Mouse (Mus musculus): Measurements from ENCODE around the gene Yrdc. TPM values are rescaled to one million over a fixed set of nuclear protein-coding genes. Genes with fewer than 3 reads are reported as not detected.

Gene Yrdc
- polyA plus RNA-seq, 1 experiment, result 36.5 TPM

DNA sequence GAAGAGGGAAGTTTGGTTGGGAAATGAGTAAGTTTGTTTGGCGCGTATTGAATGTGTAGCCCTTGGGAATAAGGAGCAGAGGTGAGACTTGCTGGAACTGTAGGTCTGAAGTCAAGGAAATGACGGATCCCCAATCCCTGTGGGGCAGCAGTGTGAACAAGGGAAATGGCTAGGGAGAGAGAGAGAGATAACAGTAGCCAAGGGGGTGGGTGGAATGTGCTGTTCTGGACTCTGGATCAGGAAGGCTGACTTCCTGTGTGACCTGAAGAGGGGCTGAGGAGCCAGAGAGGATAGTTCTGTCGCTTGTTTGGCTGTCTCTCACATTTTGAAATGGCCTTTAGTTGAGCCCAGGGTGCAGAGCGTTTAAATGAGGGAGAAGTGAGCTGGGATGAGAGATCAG is 42.0 kb upstream of the Yrdc start:
- Histone ChIP-seq H3K36me3 (ENCODE audit: control insufficient read depth, insufficient read depth) (peaks cover 36% of the 10 kb centered on the region), H3ac (ENCODE audit: control insufficient read depth, insufficient read length) (no peak overlapping the region), H3K4me2 (ENCODE audit: low read depth) (no peak overlapping the region), H3K27me3 (ENCODE audit: control insufficient read depth, insufficient read depth, insufficient read length) (no peaks in the 10 kb centered on the region), H3K79me2 (ENCODE audit: control insufficient read depth, insufficient read depth) (peaks cover 47% of the 10 kb centered on the region), H3K4me3 (no peak overlapping the region)
- TF ChIP-seq USF1 (IDR thresholded peaks at IDR 0.05; ENCODE audit: low read depth) (no peak), MAX (IDR thresholded peaks at IDR 0.05; ENCODE audit: low read depth) (no peak), MYOG (IDR thresholded peaks at IDR 0.05; ENCODE audit: control insufficient read depth in 1 of 3, insufficient read depth in 1 of 3, insufficient read length in 2 of 3, low read depth in 2 of 3) (no peak), POLR2A (IDR thresholded peaks at IDR 0.05; ENCODE audit: insufficient read length, low read depth) (no peak), MYOD1 (IDR thresholded peaks at IDR 0.05; ENCODE audit: control insufficient read depth in 1 of 3, insufficient read length in 2 of 3, low read depth in 2 of 3) (no peak), E2F4 (IDR thresholded peaks at IDR 0.05; ENCODE audit: insufficient read depth) (no peak), SRF (IDR thresholded peaks at IDR 0.05; ENCODE audit: control insufficient read depth, insufficient read length, low read depth) (no peak), REST (IDR thresholded peaks at IDR 0.05; ENCODE audit: insufficient read depth, insufficient read length) (no peak), CEBPB (IDR thresholded peaks at IDR 0.05; ENCODE audit: insufficient read depth, poor library complexity, severe bottlenecking) (no peak), POLR2AphosphoS2 (IDR thresholded peaks at IDR 0.05; ENCODE audit: insufficient read length, low read depth) (no peak), TCF3 (IDR thresholded peaks at IDR 0.05; ENCODE audit: insufficient read length, low read depth) (no peak), TCF12 (IDR thresholded peaks at IDR 0.05; ENCODE audit: insufficient read depth, poor library complexity, severe bottlenecking) (no peak)

DNA sequence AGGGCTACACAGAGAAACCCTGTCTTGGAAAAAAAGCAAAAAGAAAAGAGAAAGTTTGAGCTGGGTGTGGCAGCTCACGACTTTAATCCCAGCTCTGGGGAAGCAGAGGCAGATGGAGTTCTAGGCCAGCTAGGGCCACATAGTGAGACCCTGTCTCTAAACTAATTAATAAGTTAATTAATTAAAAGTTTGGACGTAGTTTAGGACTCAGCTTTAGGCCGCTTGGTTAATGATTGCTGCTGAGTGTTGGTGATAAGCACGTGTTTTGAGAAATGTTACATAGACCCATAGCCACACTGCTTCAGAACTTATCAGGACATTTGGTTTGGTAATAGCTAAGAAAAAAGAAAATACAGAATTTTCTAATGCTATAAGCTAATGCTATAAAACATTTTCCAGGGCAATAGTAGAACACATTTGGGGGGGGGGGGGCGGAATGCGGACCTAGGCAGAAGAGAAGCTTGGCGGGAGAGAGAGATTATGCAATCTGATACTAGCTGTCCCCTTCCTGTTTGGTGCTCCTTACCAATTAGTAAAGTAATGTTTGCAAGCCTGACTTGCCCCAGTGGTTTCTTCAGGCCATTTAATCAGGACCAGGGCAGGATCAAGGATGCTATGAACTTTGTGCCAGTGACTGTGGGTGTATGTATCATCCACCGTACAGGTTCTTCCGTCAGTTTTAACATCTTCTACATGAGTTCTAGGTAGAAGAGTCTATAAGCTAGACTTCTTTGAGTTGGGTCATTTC is 41.2 kb upstream of the Yrdc start:
- H3K79me2 ChIP-seq (ENCODE audit: control insufficient read depth, insufficient read depth), result peaks cover 46% of the 10 kb centered on the region
- no peak overlapping the region for H3ac ChIP-seq (ENCODE audit: control insufficient read depth, insufficient read length)
- no peaks in the 10 kb centered on the region for H3K27me3 ChIP-seq (ENCODE audit: control insufficient read depth, insufficient read depth, insufficient read length)
- H3K36me3 ChIP-seq (ENCODE audit: control insufficient read depth, insufficient read depth), result peaks cover 36% of the 10 kb centered on the region
- H3K4me3 ChIP-seq, result no peak overlapping the region
- TF ChIP-seq REST (IDR thresholded peaks at IDR 0.05; ENCODE audit: insufficient read depth, insufficient read length) (no peak), MYOD1 (IDR thresholded peaks at IDR 0.05; ENCODE audit: control insufficient read depth in 1 of 3, insufficient read length in 2 of 3, low read depth in 2 of 3) (no peak), E2F4 (IDR thresholded peaks at IDR 0.05; ENCODE audit: insufficient read depth) (no peak), MYOG (IDR thresholded peaks at IDR 0.05; ENCODE audit: control insufficient read depth in 1 of 3, insufficient read depth in 1 of 3, insufficient read length in 2 of 3, low read depth in 2 of 3) (no peak), POLR2A (IDR thresholded peaks at IDR 0.05; ENCODE audit: insufficient read length, low read depth) (no peak), TCF12 (IDR thresholded peaks at IDR 0.05; ENCODE audit: insufficient read depth, poor library complexity, severe bottlenecking) (no peak), CEBPB (IDR thresholded peaks at IDR 0.05; ENCODE audit: insufficient read depth, poor library complexity, severe bottlenecking) (no peak), MAX (IDR thresholded peaks at IDR 0.05; ENCODE audit: low read depth) (no peak), TCF3 (IDR thresholded peaks at IDR 0.05; ENCODE audit: insufficient read length, low read depth) (no peak)
- H3K4me2 ChIP-seq (ENCODE audit: low read depth), result no peak overlapping the region

DNA sequence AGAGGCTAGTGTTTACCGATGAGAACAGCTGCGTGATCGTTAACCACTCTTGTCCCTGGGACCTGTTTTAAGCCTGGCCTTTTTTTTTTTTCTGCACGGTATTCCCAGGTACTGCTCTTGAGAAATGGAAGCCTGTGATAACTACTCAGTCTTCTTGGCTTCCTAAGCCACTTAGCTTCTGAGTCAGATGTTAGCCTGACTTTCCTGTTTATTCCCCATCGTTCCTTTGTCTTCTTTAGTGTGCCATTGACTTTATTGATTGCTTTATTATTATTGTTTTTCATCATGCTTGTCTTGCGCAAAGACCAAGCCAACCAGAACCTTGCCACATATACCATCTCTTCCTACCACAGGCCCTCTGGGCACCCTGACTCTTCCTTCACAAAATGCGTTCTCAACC is 40.4 kb upstream of the Yrdc start:
- Histone ChIP-seq H3ac (ENCODE audit: control insufficient read depth, insufficient read length) (no peak overlapping the region), H3K79me2 (ENCODE audit: control insufficient read depth, insufficient read depth) (peaks cover 40% of the 10 kb centered on the region), H3K27me3 (ENCODE audit: control insufficient read depth, insufficient read depth, insufficient read length) (no peaks in the 10 kb centered on the region), H3K4me3 (no peak overlapping the region), H3K36me3 (ENCODE audit: control insufficient read depth, insufficient read depth) (peaks cover 34% of the 10 kb centered on the region), H3K4me2 (ENCODE audit: low read depth) (no peak overlapping the region)
- TF ChIP-seq POLR2AphosphoS2 (IDR thresholded peaks at IDR 0.05; ENCODE audit: insufficient read length, low read depth), result no peak
- no peak for TF ChIP-seq TCF3 (IDR thresholded peaks at IDR 0.05; ENCODE audit: insufficient read length, low read depth)
- no peak for TF ChIP-seq E2F4 (IDR thresholded peaks at IDR 0.05; ENCODE audit: insufficient read depth)
- no peak for TF ChIP-seq CEBPB (IDR thresholded peaks at IDR 0.05; ENCODE audit: insufficient read depth, poor library complexity, severe bottlenecking)
- no peak for TF ChIP-seq MYOD1 (IDR thresholded peaks at IDR 0.05; ENCODE audit: control insufficient read depth in 1 of 3, insufficient read length in 2 of 3, low read depth in 2 of 3)
- no peak for TF ChIP-seq MAX (IDR thresholded peaks at IDR 0.05; ENCODE audit: low read depth)
- no peak for TF ChIP-seq POLR2A (IDR thresholded peaks at IDR 0.05; ENCODE audit: insufficient read length, low read depth)
- no peak for TF ChIP-seq REST (IDR thresholded peaks at IDR 0.05; ENCODE audit: insufficient read depth, insufficient read length)
- TF ChIP-seq MYOG (IDR thresholded peaks at IDR 0.05; ENCODE audit: control insufficient read depth in 1 of 3, insufficient read depth in 1 of 3, insufficient read length in 2 of 3, low read depth in 2 of 3), result no peak
- no peak for TF ChIP-seq TCF12 (IDR thresholded peaks at IDR 0.05; ENCODE audit: insufficient read depth, poor library complexity, severe bottlenecking)
- no peak for TF ChIP-seq SRF (IDR thresholded peaks at IDR 0.05; ENCODE audit: control insufficient read depth, insufficient read length, low read depth)
- no peak for TF ChIP-seq USF1 (IDR thresholded peaks at IDR 0.05; ENCODE audit: low read depth)

DNA sequence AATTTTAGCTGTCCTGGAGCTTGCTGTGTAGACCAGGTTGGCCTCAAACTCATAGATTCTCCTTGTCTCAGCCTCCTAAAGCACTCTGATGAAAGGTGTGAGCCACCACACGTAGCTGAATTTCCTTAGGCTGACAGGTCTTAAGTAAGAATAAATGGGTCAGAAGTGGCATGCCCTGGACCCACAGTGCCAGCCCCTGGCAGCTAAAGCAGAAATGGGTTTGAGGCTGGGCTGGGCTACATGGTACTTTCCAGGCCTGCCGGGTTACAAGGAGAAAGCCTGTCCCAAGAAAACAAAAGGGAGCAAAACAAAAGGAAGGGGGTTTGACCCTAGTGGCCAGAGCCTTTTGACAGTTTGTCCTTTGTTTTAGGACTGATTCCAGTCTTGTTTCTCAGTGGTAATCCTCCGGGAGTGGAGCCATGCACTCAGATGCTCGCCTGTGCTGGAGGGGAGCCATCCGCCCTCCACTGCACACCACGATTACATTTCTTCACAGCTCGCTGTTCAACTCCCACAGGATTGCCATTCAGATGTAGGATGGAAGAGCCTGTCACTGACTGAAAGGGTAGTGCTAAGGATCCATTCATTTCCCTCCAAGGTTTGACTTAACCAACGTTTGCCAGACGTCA is 39.0 kb upstream of the Yrdc start:
- Histone ChIP-seq H3K4me2 (ENCODE audit: low read depth) (no peak overlapping the region), H3ac (ENCODE audit: control insufficient read depth, insufficient read length) (no peak overlapping the region), H3K27me3 (ENCODE audit: control insufficient read depth, insufficient read depth, insufficient read length) (no peaks in the 10 kb centered on the region), H3K4me3 (no peak overlapping the region), H3K79me2 (ENCODE audit: control insufficient read depth, insufficient read depth) (peaks cover 37% of the 10 kb centered on the region), H3K36me3 (ENCODE audit: control insufficient read depth, insufficient read depth) (peaks cover 20% of the 10 kb centered on the region)
- no peak for TF ChIP-seq USF1 (IDR thresholded peaks at IDR 0.05; ENCODE audit: low read depth)

DNA sequence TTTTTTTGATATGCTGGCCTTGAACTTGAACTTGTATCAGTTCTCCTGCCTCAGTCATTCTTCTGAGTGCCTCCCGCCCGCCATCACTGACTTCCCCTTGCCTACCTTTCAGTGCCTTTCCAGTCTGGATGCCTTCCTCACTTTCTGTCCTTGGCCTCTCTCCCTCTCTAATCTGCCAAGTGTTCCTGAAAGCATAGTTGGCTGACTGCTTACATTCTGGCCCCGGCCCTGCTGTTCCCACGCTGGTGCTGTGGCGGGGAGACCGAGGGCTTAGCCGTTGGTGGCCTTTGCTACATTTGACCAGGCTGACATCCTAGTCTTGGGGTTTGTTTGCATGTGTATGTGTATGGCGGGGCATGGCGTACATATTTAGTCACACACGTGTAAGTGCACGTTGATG is 34.6 kb upstream of the Yrdc start:
- TF ChIP-seq POLR2A (IDR thresholded peaks at IDR 0.05; ENCODE audit: insufficient read length, low read depth) (no peak), REST (IDR thresholded peaks at IDR 0.05; ENCODE audit: insufficient read depth, insufficient read length) (no peak), E2F4 (IDR thresholded peaks at IDR 0.05; ENCODE audit: insufficient read depth) (no peak), MAX (IDR thresholded peaks at IDR 0.05; ENCODE audit: low read depth) (no peak), TCF12 (IDR thresholded peaks at IDR 0.05; ENCODE audit: insufficient read depth, poor library complexity, severe bottlenecking) (no peak), USF1 (IDR thresholded peaks at IDR 0.05; ENCODE audit: low read depth) (no peak), SRF (IDR thresholded peaks at IDR 0.05; ENCODE audit: control insufficient read depth, insufficient read length, low read depth) (no peak), POLR2AphosphoS2 (IDR thresholded peaks at IDR 0.05; ENCODE audit: insufficient read length, low read depth) (no peak), MYOG (IDR thresholded peaks at IDR 0.05; ENCODE audit: control insufficient read depth in 1 of 3, insufficient read depth in 1 of 3, insufficient read length in 2 of 3, low read depth in 2 of 3) (no peak), MYOD1 (IDR thresholded peaks at IDR 0.05; ENCODE audit: control insufficient read depth in 1 of 3, insufficient read length in 2 of 3, low read depth in 2 of 3) (no peak)
- H3K36me3 ChIP-seq (ENCODE audit: control insufficient read depth, insufficient read depth), result peaks cover 10% of the 10 kb centered on the region
- peaks cover 26% of the 10 kb centered on the region for H3K79me2 ChIP-seq (ENCODE audit: control insufficient read depth, insufficient read depth)
- no peak overlapping the region for H3K4me3 ChIP-seq
- no peaks in the 10 kb centered on the region for H3K27me3 ChIP-seq (ENCODE audit: control insufficient read depth, insufficient read depth, insufficient read length)
- H3K4me2 ChIP-seq (ENCODE audit: low read depth), result no peak overlapping the region
- no peak overlapping the region for H3ac ChIP-seq (ENCODE audit: control insufficient read depth, insufficient read length)
